ENCODE assay signal across 17 mouse cellular contexts in the genomic region with DNA sequence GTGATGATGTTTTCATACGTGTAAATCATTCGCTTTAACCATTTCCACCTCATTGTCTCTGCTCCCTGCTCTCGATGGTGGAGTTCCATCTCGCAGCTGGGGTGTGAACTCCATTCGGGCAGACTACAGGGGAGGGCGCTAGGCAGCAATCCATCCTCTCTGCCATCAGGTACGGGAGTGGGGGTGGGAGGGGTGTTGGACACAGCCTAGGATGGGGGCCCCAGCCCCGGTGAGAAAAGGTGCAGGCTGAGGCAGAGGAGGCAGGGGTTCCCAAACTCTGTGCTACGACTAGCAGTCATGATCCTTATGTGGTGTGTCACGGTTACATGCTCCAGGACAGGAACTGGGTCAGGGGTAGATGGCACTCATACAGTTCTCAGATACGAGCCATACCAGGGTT.
DNase-seq lines count a peak whose midpoint lies in the region; ATAC-seq and TF ChIP-seq lines count a peak whose summit lies in the region.
"Had no signal": no experiment of that assay in that cellular context is flagged by ENCODE, and none has a peak within 500 bp of the region (broad histone marks: within the 10 kb centered on the region; RNA-seq: fewer than 3 reads in every experiment).

No protein-coding gene starts in this region.

- no peak for TF ChIP-seq POLR2A in heart, adult 2 months (IDR thresholded peaks at IDR 0.05; ENCODE audit: insufficient read depth, low read depth, low read length)

- H3K4me1 ChIP-seq in heart, adult 2 months (ENCODE audit: control insufficient read depth, insufficient read depth, low read length), result peaks cover 25% of the 10 kb centered on the region
- peaks cover 13% of the 10 kb centered on the region for H3K4me1 ChIP-seq in forebrain, embryonic 12.5 days
- H3K4me1 ChIP-seq in hindbrain, embryonic 14.5 days (replicated peaks; ENCODE audit: control insufficient read depth, insufficient read depth, low read length), result peaks cover 5% of the 10 kb centered on the region; the same call in 1 of the 2 replicates
- H3K4me1 ChIP-seq in midbrain, embryonic 14.5 days (ENCODE audit: control insufficient read depth, insufficient read depth, low read length), result peaks cover 4% of the 10 kb centered on the region; the same call in 1 of the 2 replicates
- H3K4me1 ChIP-seq: intestine, embryonic 15.5 days had no signal

- no peak overlapping the region for H3K4me2 ChIP-seq in forebrain, embryonic 12.5 days
- H3K4me2 ChIP-seq in hindbrain, embryonic 14.5 days (replicated peaks), result no peak overlapping the region
- H3K4me2 ChIP-seq in midbrain, embryonic 14.5 days (ENCODE audit: low read length), result no peak overlapping the region
- H3K4me2 ChIP-seq: intestine, embryonic 15.5 days; limb, embryonic 12.5 days had no signal

- peak; percentile 76; the same call in 1 of the 2 replicates for ATAC-seq in forebrain, embryonic 12.5 days (ENCODE audit: low FRiP score)
- ATAC-seq in hindbrain, embryonic 14.5 days (ENCODE audit: low FRiP score), result peak; percentile 44; the same call in 1 of the 2 replicates
- peak; percentile 28; the same call in 1 of the 2 replicates for ATAC-seq in midbrain, embryonic 14.5 days (ENCODE audit: low FRiP score, low TSS enrichment)
- ATAC-seq: liver, postnatal 0 days had no signal

- no peak for TF ChIP-seq CTCF in heart, adult 2 months (IDR thresholded peaks at IDR 0.05)

- no peak overlapping the region for H3K4me3 ChIP-seq in heart, adult 2 months
- no peak overlapping the region for H3K4me3 ChIP-seq in forebrain, embryonic 12.5 days (replicated peaks)
- H3K4me3 ChIP-seq in hindbrain, embryonic 14.5 days (replicated peaks; ENCODE audit: low read length), result no peak overlapping the region
- no peak overlapping the region for H3K4me3 ChIP-seq in midbrain, embryonic 14.5 days (replicated peaks; ENCODE audit: low read depth, low read length)
- H3K4me3 ChIP-seq: erythroblast, embryonic 14.5 days; heart, embryonic 13.5 days; intestine, embryonic 15.5 days; limb, embryonic 12.5 days had no signal

- WGBS in heart, adult 2 months, result 63% methylated on average over 11 of the region's 11 CpGs
- WGBS in forebrain, embryonic 12.5 days, result 68% methylated on average over 11 of the region's 11 CpGs
- 60% methylated on average over 11 of the region's 11 CpGs for WGBS in hindbrain, embryonic 14.5 days
- WGBS in midbrain, embryonic 14.5 days, result 68% methylated on average over 11 of the region's 11 CpGs

- no peak for TF ChIP-seq EP300 in heart, adult 2 months (IDR thresholded peaks at IDR 0.05; ENCODE audit: insufficient read depth, low read depth, low read length)

- peak overlapping the region; percentile 16; the same call in 1 of the 2 replicates for H3K9ac ChIP-seq in heart, adult 2 months (ENCODE audit: low read depth, low read length)
- no peak overlapping the region for H3K9ac ChIP-seq in forebrain, embryonic 12.5 days
- 0 out of 2 replicates have a peak overlapping the region, but pooled peaks have one; percentile 7 for H3K9ac ChIP-seq in hindbrain, embryonic 14.5 days
- H3K9ac ChIP-seq in midbrain, embryonic 14.5 days (replicated peaks; ENCODE audit: low read length), result no peak overlapping the region
- H3K9ac ChIP-seq: heart, embryonic 13.5 days; intestine, embryonic 15.5 days; limb, embryonic 12.5 days; liver, postnatal 0 days had no signal

- H3K27me3 ChIP-seq in heart, adult 2 months (ENCODE audit: control insufficient read depth, insufficient read depth, low read length), result no peaks in the 10 kb centered on the region
- H3K27me3 ChIP-seq in forebrain, embryonic 12.5 days, result no peaks in the 10 kb centered on the region
- H3K27me3 ChIP-seq in hindbrain, embryonic 14.5 days (ENCODE audit: control insufficient read depth, insufficient read depth, low read length), result no peaks in the 10 kb centered on the region
- H3K27me3 ChIP-seq in midbrain, embryonic 14.5 days (ENCODE audit: control insufficient read depth, insufficient read depth, low read length), result no peaks in the 10 kb centered on the region
- H3K27me3 ChIP-seq: heart, embryonic 13.5 days; intestine, embryonic 15.5 days; limb, embryonic 12.5 days had no signal

- H3K79me2 ChIP-seq in heart, adult 2 months (replicated peaks; ENCODE audit: control insufficient read depth, insufficient read depth, low read length), result no peaks in the 10 kb centered on the region

- intact Hi-C loops in heart, adult 2 months (cut with DNase I), result loop anchor here (5.0 kb wide), 3 partner anchors 33 to 128 kb away; no protein-coding TSS in a partner anchor
- intact Hi-C loops in heart, postnatal 10 days (cut with DNase I), result loop anchor here (5.0 kb wide), 1 partner anchor 143 kb away; a partner anchor contains a TSS

- H3K9me3 ChIP-seq in forebrain, embryonic 12.5 days, result no peaks in the 10 kb centered on the region
- H3K9me3 ChIP-seq in hindbrain, embryonic 14.5 days (ENCODE audit: control insufficient read depth, low read length), result no peaks in the 10 kb centered on the region
- H3K9me3 ChIP-seq in midbrain, embryonic 14.5 days (ENCODE audit: control insufficient read depth, low read length), result no peaks in the 10 kb centered on the region
- H3K9me3 ChIP-seq: heart, embryonic 13.5 days; intestine, embryonic 15.5 days; limb, embryonic 12.5 days had no signal

- H3K36me3 ChIP-seq in heart, adult 2 months (ENCODE audit: control insufficient read depth, insufficient read depth, low read length), result peaks cover 9% of the 10 kb centered on the region
- no peaks in the 10 kb centered on the region for H3K36me3 ChIP-seq in forebrain, embryonic 12.5 days (replicated peaks)
- H3K36me3 ChIP-seq in hindbrain, embryonic 14.5 days (replicated peaks; ENCODE audit: control insufficient read depth, insufficient read depth), result no peaks in the 10 kb centered on the region
- H3K36me3 ChIP-seq in midbrain, embryonic 14.5 days (ENCODE audit: control insufficient read depth, insufficient read depth, low read length), result no peaks in the 10 kb centered on the region
- H3K36me3 ChIP-seq: heart, embryonic 13.5 days; intestine, embryonic 15.5 days; limb, embryonic 12.5 days had no signal

- H3K27ac ChIP-seq in heart, adult 2 months, result peak overlapping the region; percentile 41; the same call in 1 of the 2 replicates
- H3K27ac ChIP-seq in forebrain, embryonic 12.5 days, result peak overlapping the region; percentile 59
- peak overlapping the region; percentile 43 for H3K27ac ChIP-seq in hindbrain, embryonic 14.5 days
- 0 out of 2 replicates have a peak overlapping the region, but pooled peaks have one; percentile 43 for H3K27ac ChIP-seq in midbrain, embryonic 14.5 days (replicated peaks; ENCODE audit: low read depth, low read length)
- H3K27ac ChIP-seq: heart, embryonic 13.5 days; intestine, embryonic 15.5 days; limb, embryonic 12.5 days had no signal

- no peak for DNase-seq in heart, adult 2 months
- DNase-seq in heart, postnatal 10 days, result no peak
- no peak for DNase-seq in hindbrain, embryonic 14.5 days (ENCODE audit: low spot score)
- no peak for DNase-seq in midbrain, embryonic 14.5 days
- DNase-seq in frontal cortex, postnatal 25 days (ENCODE audit: low spot score in 2 of 2), result no peak
- DNase-seq in left cerebral cortex, adult 8-10 months (ENCODE audit: low spot score in 2 of 2), result no peak
- DNase-seq in thymus, postnatal 10 days (ENCODE audit: low spot score in 2 of 2), result no peak
- DNase-seq: adrenal gland, adult 2 months; cerebellum, adult 9-11 months; gastrocnemius, postnatal 25 days; kidney, postnatal 10 days; liver, postnatal 0 days had no signal

Comparison
In these comparisons a context has a peak if more than half of its experiments do, and no peak if none do; other contexts are left out.
1. H3K9ac ChIP-seq: peak in heart, adult 2 months (single experiment) and hindbrain, embryonic 14.5 days (single experiment); none in forebrain, embryonic 12.5 days (single experiment) and midbrain, embryonic 14.5 days (single experiment).
2. Peak in every context shown above with its lines, with median percentiles within 50 percentile points of each other: H3K27ac ChIP-seq and ATAC-seq.